Mouse (Mus musculus): ENCODE data around the gene Ccdc38. TPM values are rescaled to one million over a fixed set of nuclear protein-coding genes. Genes with fewer than 3 reads are reported as not detected.
"Not testable (repeated sequence)": the region's sequence is repeated elsewhere in the genome, so short reads cannot be mapped to it uniquely, and the experiment has no call there.

Gene Ccdc38
- polyA plus RNA-seq, 1 experiment, result 0.03 TPM

DNA sequence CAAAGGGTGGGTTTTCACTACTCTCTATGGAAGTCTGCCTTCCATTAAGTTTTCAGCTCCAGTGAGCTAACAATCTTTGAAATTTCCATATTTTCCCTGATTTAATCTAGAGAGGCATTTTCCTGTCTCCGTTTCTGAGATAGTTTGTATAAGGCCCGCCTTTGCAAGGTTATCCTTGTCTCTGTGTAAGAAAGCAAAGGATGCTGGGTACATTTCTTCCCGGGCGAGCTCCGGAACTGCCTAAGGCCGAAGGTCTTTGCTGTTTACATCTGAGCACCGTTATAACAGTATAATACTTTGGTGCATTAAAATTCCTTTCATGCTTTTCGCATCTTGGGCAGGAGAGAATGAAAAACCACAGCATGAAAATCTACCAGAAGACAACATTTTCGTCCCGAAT lies 9.4 kb downstream of the Ccdc38 start:
- no peak for DNase-seq
- WGBS, result 93% methylated on average over 10 of the region's 10 CpGs

DNA sequence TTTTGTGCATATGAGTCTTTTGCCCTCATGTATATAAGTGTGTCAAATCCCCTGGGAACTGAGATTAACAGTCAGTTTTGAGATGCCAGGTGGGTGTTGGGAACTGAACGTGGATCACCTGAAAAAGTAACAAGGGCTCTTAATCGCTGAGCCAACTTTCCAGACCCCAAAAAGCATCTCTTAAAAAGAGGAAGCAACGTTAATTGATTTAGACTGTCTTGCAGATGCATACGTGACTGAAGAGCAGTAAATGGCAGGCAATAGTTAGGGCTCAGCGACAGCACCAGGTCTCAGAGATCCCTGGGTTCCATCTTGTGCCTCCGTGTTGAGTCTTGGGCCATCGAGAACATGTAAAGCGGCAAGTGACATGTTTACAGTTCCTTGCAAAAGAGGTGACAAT lies 12.2 kb downstream of the Ccdc38 start:
- 87% methylated on average over 8 of the region's 8 CpGs for WGBS
- Histone ChIP-seq H3K4me3 (replicated peaks; ENCODE audit: insufficient read depth, low read depth, low read length) (no peak overlapping the region), H3K4me1 (ENCODE audit: control insufficient read depth, insufficient read depth, low read length) (no peaks in the 10 kb centered on the region), H3K27me3 (ENCODE audit: control insufficient read depth, insufficient read depth, low read length) (no peaks in the 10 kb centered on the region), H3K27ac (ENCODE audit: insufficient read depth, low read length) (no peak overlapping the region)
- TF ChIP-seq CTCF (IDR thresholded peaks at IDR 0.05; ENCODE audit: borderline replicate concordance, insufficient read depth, low read depth, low read length), result no peak
- no peak for TF ChIP-seq POLR2A (IDR thresholded peaks at IDR 0.05; ENCODE audit: borderline replicate concordance, insufficient read depth, low read length)
- DNase-seq, result no peak

More for the DNA sequence above, 9.4 kb downstream of the Ccdc38 start:
- H3K27ac ChIP-seq (ENCODE audit: insufficient read depth, low read length), result no peak overlapping the region
- TF ChIP-seq POLR2A (IDR thresholded peaks at IDR 0.05; ENCODE audit: borderline replicate concordance, insufficient read depth, low read length), result no peak
- H3K4me1 ChIP-seq (ENCODE audit: control insufficient read depth, insufficient read depth, low read length), result no peaks in the 10 kb centered on the region
- H3K4me3 ChIP-seq (replicated peaks; ENCODE audit: insufficient read depth, low read depth, low read length), result no peak overlapping the region
- H3K27me3 ChIP-seq (ENCODE audit: control insufficient read depth, insufficient read depth, low read length), result no peaks in the 10 kb centered on the region

DNA sequence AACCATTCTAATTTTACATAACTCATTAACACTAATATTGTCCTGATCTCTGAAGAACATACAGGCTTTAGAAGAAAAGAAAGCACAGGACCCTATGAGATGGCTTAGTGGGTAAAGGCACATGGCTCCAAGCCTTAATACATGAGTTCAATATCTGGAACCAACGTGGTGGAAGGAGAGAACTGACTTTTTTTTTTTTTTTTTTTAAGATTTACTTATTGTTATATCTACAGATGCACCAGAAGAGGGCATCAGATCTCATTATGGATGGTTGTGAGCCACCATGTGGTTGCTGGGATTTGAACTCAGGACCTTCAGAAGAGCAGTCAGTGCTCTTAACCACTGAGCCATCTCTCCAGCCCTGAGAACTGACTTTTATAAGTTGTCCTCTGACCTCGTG lies 17.5 kb downstream of the Ccdc38 start:
- not testable (repeated sequence) for H3K4me1 ChIP-seq (ENCODE audit: control insufficient read depth, insufficient read depth, low read length); H3K4me3 ChIP-seq (replicated peaks; ENCODE audit: insufficient read depth, low read depth, low read length); H3K27ac ChIP-seq (ENCODE audit: insufficient read depth, low read length); H3K27me3 ChIP-seq (ENCODE audit: control insufficient read depth, insufficient read depth, low read length); DNase-seq
- 64% methylated on average over 2 of the region's 2 CpGs for WGBS

- Histone ChIP-seq H3K27me3 (ENCODE audit: control insufficient read depth, insufficient read depth, low read length) (no peaks in the 10 kb centered on the region), H3K4me3 (replicated peaks; ENCODE audit: insufficient read depth, low read depth, low read length) (no peak overlapping the region), H3K4me1 (ENCODE audit: control insufficient read depth, insufficient read depth, low read length) (no peaks in the 10 kb centered on the region), H3K27ac (ENCODE audit: insufficient read depth, low read length) (no peak overlapping the region)
- no peak for TF ChIP-seq CTCF (IDR thresholded peaks at IDR 0.05; ENCODE audit: borderline replicate concordance, insufficient read depth, low read depth, low read length)
- TF ChIP-seq POLR2A (IDR thresholded peaks at IDR 0.05; ENCODE audit: borderline replicate concordance, insufficient read depth, low read length), result no peak
- DNase-seq, result no peak
- 67% methylated on average over 9 of the region's 9 CpGs for WGBS
These were observed 19.4 kb downstream of the Ccdc38 start for GRCm38 (mm10) chr10:93559786-93560185.

- 86% methylated on average over 14 of the region's 14 CpGs for WGBS
- DNase-seq, result no peak
These were observed 24.2 kb downstream of the Ccdc38 start for GRCm38 (mm10) chr10:93564518-93565090.

GRCm38 (mm10) chr10:93567066-93567465 lies 26.6 kb downstream of the Ccdc38 start:
- TF ChIP-seq POLR2A (IDR thresholded peaks at IDR 0.05; ENCODE audit: borderline replicate concordance, insufficient read depth, low read length) (no peak), CTCF (IDR thresholded peaks at IDR 0.05; ENCODE audit: borderline replicate concordance, insufficient read depth, low read depth, low read length) (no peak)
- Histone ChIP-seq H3K27me3 (ENCODE audit: control insufficient read depth, insufficient read depth, low read length) (no peaks in the 10 kb centered on the region), H3K4me1 (ENCODE audit: control insufficient read depth, insufficient read depth, low read length) (no peaks in the 10 kb centered on the region), H3K27ac (ENCODE audit: insufficient read depth, low read length) (no peak overlapping the region), H3K4me3 (replicated peaks; ENCODE audit: insufficient read depth, low read depth, low read length) (no peak overlapping the region)
- no peak for DNase-seq
- 87% methylated on average over 10 of the region's 10 CpGs for WGBS

More at GRCm38 (mm10) chr10:93564518-93565090, 24.2 kb downstream of the Ccdc38 start:
- Histone ChIP-seq H3K4me1 (ENCODE audit: control insufficient read depth, insufficient read depth, low read length) (no peaks in the 10 kb centered on the region), H3K4me3 (replicated peaks; ENCODE audit: insufficient read depth, low read depth, low read length) (no peak overlapping the region), H3K27ac (ENCODE audit: insufficient read depth, low read length) (no peak overlapping the region), H3K27me3 (ENCODE audit: control insufficient read depth, insufficient read depth, low read length) (no peaks in the 10 kb centered on the region)
- TF ChIP-seq CTCF (IDR thresholded peaks at IDR 0.05; ENCODE audit: borderline replicate concordance, insufficient read depth, low read depth, low read length), result no peak
- TF ChIP-seq POLR2A (IDR thresholded peaks at IDR 0.05; ENCODE audit: borderline replicate concordance, insufficient read depth, low read length), result no peak

- DNase-seq, result no peak
- Histone ChIP-seq H3K27me3 (ENCODE audit: control insufficient read depth, insufficient read depth, low read length) (no peaks in the 10 kb centered on the region), H3K27ac (ENCODE audit: insufficient read depth, low read length) (no peak overlapping the region), H3K4me3 (replicated peaks; ENCODE audit: insufficient read depth, low read depth, low read length) (no peak overlapping the region), H3K4me1 (ENCODE audit: control insufficient read depth, insufficient read depth, low read length) (no peaks in the 10 kb centered on the region)
- no peak for TF ChIP-seq POLR2A (IDR thresholded peaks at IDR 0.05; ENCODE audit: borderline replicate concordance, insufficient read depth, low read length)
- TF ChIP-seq CTCF (IDR thresholded peaks at IDR 0.05; ENCODE audit: borderline replicate concordance, insufficient read depth, low read depth, low read length), result no peak
- WGBS, result 93% methylated on average over 11 of the region's 11 CpGs
These were observed 27.6 kb downstream of the Ccdc38 start for GRCm38 (mm10) chr10:93567841-93568566.

GRCm38 (mm10) chr10:93568671-93569070 lies 28.2 kb downstream of the Ccdc38 start:
- no peak overlapping the region for H3K4me3 ChIP-seq (replicated peaks; ENCODE audit: insufficient read depth, low read depth, low read length)
- H3K27me3 ChIP-seq (ENCODE audit: control insufficient read depth, insufficient read depth, low read length), result no peaks in the 10 kb centered on the region
- no peak for TF ChIP-seq CTCF (IDR thresholded peaks at IDR 0.05; ENCODE audit: borderline replicate concordance, insufficient read depth, low read depth, low read length)
- TF ChIP-seq POLR2A (IDR thresholded peaks at IDR 0.05; ENCODE audit: borderline replicate concordance, insufficient read depth, low read length), result no peak
- no peaks in the 10 kb centered on the region for H3K4me1 ChIP-seq (ENCODE audit: control insufficient read depth, insufficient read depth, low read length)
- no peak overlapping the region for H3K27ac ChIP-seq (ENCODE audit: insufficient read depth, low read length)
- no peak for DNase-seq
- WGBS, result 89% methylated on average over 6 of the region's 6 CpGs
